Mouse (Mus musculus) cerebellum, adult 9-10 months (tissue): Measurements from ENCODE around the gene Cdh13.
A peak's percentile ranks its signal among the peaks of the same experiment; 100 is the strongest.
"Not testable (repeated sequence)": the region's sequence is repeated elsewhere in the genome, so short reads cannot be mapped to it uniquely, and the experiment has no call there.

Experiments used
- DNase-seq: peaks from one replicate; pipeline ENCODE4 v3.0.0; 2022

Gene Cdh13

GRCm38 (mm10) chr8:118709366-118709765, 425.8 kb downstream of the Cdh13 start:
- DNase-seq = no peak

GRCm38 (mm10) chr8:118711631-118712030, 428.1 kb downstream of the Cdh13 start:
- DNase-seq = no peak

- DNase-seq = no peak
Measured at GRCm38 (mm10) chr8:118713111-118713510, 429.6 kb downstream of the Cdh13 start.

- no peak for DNase-seq
Measured at GRCm38 (mm10) chr8:118713596-118713995, 430.1 kb downstream of the Cdh13 start.

GRCm38 (mm10) chr8:118722896-118723295, 439.4 kb downstream of the Cdh13 start:
- no peak for DNase-seq

GRCm38 (mm10) chr8:118725651-118726050, 442.1 kb downstream of the Cdh13 start:
- DNase-seq = no peak

GRCm38 (mm10) chr8:118741781-118742180, 458.2 kb downstream of the Cdh13 start:
- DNase-seq = no peak

GRCm38 (mm10) chr8:118744991-118745390, 461.5 kb downstream of the Cdh13 start:
- no peak for DNase-seq

- DNase-seq = no peak
Measured at GRCm38 (mm10) chr8:118748041-118748604, 464.6 kb downstream of the Cdh13 start.

- DNase-seq = peak; percentile 84
Measured at GRCm38 (mm10) chr8:118749191-118749590, 465.7 kb downstream of the Cdh13 start.

- DNase-seq = no peak
Measured at GRCm38 (mm10) chr8:118749786-118750185, 466.3 kb downstream of the Cdh13 start.

GRCm38 (mm10) chr8:118753710-118754109, 470.2 kb downstream of the Cdh13 start:
- DNase-seq = peak; percentile 20

- DNase-seq = no peak
Measured at GRCm38 (mm10) chr8:118754119-118754518, 470.6 kb downstream of the Cdh13 start.

- DNase-seq = not testable (repeated sequence)
Measured at GRCm38 (mm10) chr8:118777507-118777906, 494.0 kb downstream of the Cdh13 start.

- no peak for DNase-seq
Measured at GRCm38 (mm10) chr8:118778374-118778773, 494.8 kb downstream of the Cdh13 start.

- peak; percentile 79 for DNase-seq
Measured at GRCm38 (mm10) chr8:118785646-118786045, 502.1 kb downstream of the Cdh13 start.

GRCm38 (mm10) chr8:118789649-118790048, 506.1 kb downstream of the Cdh13 start:
- DNase-seq = no peak

- DNase-seq = no peak
Measured at GRCm38 (mm10) chr8:118794886-118795285, 511.4 kb downstream of the Cdh13 start.

GRCm38 (mm10) chr8:118796491-118796890, 513.0 kb downstream of the Cdh13 start:
- DNase-seq = no peak

GRCm38 (mm10) chr8:118797127-118797526, 513.6 kb downstream of the Cdh13 start:
- no peak for DNase-seq

GRCm38 (mm10) chr8:118803168-118803567, 519.6 kb downstream of the Cdh13 start:
- DNase-seq = no peak

- DNase-seq = no peak
Measured at GRCm38 (mm10) chr8:118809660-118810059, 526.1 kb downstream of the Cdh13 start.

GRCm38 (mm10) chr8:118815055-118815454, 531.5 kb downstream of the Cdh13 start:
- DNase-seq = no peak

- no peak for DNase-seq
Measured at GRCm38 (mm10) chr8:118826761-118827160, 543.2 kb downstream of the Cdh13 start.

GRCm38 (mm10) chr8:118827726-118828125, 544.2 kb downstream of the Cdh13 start:
- no peak for DNase-seq
